Mouse (Mus musculus) left cerebral cortex, adult 9 months (tissue): ENCODE results near the gene Tceal8.

Source experiments
- DNase-seq, 2 experiments: peaks; one replicate each; pipeline ENCODE4 v3.0.0; 2022; ENCODE audit warnings: low spot score in 2 of 2

Tceal8 gene

DNA sequence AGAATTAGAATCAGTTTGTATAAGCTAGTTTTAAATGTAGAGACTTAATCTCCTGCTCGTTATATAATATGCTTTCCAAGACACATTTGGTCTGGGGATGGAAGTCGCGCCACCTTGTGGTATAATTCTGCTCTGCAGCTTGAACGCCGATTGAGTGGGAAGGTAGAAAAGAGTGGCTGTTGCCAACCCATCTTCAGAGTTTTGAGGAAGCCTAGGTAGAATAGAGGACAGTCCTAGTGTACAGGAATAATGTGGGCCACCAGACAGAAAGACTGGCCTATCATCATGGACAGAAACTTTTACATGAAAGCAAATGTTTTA is 44.4 kb downstream of the Tceal8 start:
- peak in 1 of 2 experiments; percentile 46 for DNase-seq

GRCm38 (mm10) chrX:136127038-136127743 is 45.0 kb downstream of the Tceal8 start:
- no peak for DNase-seq
